Mouse (Mus musculus): ENCODE measurements around the gene Olfr512.

Gene Olfr512

GRCm38 (mm10) chr7:108713020-108713419, at the start of gene Olfr512:
Olfr512 (plus strand) TSS chr7:108713320.
- DNase-seq (ENCODE audit: low spot score in 2 of 2) = no peak

DNA sequence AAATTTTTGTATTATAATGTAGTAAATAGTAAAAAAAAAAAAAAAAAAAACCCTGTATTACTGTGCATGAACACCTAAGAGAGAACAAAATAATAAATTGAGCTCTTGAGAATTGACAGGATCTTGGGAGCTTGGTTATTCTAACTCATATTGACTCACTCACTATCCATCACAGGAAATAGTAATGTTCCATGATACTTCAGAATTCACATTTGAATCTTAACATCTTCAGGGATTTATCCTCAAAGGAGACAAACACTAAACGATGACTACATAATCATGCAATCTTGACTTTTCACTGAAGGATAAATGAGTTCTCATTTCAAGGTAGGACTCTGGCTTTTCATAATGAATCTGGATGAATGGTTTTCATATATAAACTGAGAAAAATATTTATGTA, 47.0 kb upstream of the Olfr512 start, which contains the start of gene Olfr510:
Gene Olfr510 (plus strand): TSS at position 301 of the 400 bp plus-strand sequence.
- DNase-seq (ENCODE audit: low spot score in 2 of 2) = no peak

DNA sequence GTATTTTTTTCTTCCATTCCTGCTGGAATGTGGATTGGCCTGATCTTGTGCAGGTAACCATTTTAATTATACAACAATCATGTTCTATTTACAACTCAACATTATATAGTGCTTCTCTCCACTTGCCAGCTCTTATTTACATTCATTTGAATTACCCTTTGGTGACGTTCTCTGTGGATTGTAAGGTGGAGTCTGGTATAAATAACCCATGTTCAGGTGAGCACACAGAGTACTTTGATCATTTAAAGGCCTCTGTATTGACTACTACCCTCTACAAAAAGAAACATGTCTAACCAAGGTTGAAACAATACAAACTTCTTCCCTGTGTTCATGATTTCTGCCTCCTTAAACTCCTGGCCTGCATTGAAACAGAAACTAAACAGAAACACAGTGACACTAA, 42.1 kb upstream of the Olfr512 start:
- no peak for DNase-seq (ENCODE audit: low spot score in 2 of 2)

GRCm38 (mm10) chr7:108678886-108679285, 34.2 kb upstream of the Olfr512 start:
- no peak for DNase-seq (ENCODE audit: low spot score in 2 of 2)

DNA sequence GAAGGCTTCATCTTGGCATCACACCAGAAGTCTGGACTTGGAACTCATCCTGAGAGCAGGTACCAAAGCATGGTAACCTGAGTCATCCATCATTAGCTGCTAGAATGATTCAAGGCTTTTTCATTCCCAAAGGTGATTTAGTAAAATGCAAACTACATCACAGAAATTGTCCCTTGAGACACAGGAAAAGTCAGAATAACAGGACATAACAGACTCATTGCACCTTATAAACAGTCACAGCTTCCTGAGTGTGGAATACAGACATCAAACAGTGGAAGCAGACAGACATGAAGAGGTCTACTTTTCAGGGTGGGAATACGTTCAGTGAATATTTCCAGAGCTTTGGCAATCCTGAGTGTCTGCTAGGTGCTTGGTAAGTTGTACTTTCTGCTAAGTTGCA, 37.6 kb downstream of the Olfr512 start, which contains the start of gene Olfr513:
Gene Olfr513 (plus strand): TSS at position 301 of the 400 bp plus-strand sequence.
- no peak for DNase-seq (ENCODE audit: low spot score in 2 of 2)

- DNase-seq (ENCODE audit: low spot score in 2 of 2) = no peak
Observed at GRCm38 (mm10) chr7:108760411-108760810, 47.3 kb downstream of the Olfr512 start.
